Mouse (Mus musculus): ENCODE data around the gene Fbxo4. TPM values are rescaled to one million over a fixed set of nuclear protein-coding genes. Genes with fewer than 3 reads are reported as not detected.
A peak's percentile ranks its signal among the peaks of the same experiment; 100 is the strongest.

Fbxo4 gene
- polyA plus RNA-seq, 1 experiment: 10.8 TPM

- WGBS: 18% methylated on average over 4 of the region's 4 CpGs
- no peaks in the 10 kb centered on the region for H3K36me3 ChIP-seq (ENCODE audit: control insufficient read depth, insufficient read depth, low read length)
Observed at GRCm38 (mm10) chr15:3957982-3958381, 21.4 kb downstream of the Fbxo4 start.

GRCm38 (mm10) chr15:3954971-3955370 lies 24.4 kb downstream of the Fbxo4 start:
- H3K4me1 ChIP-seq (ENCODE audit: control insufficient read depth, insufficient read depth, insufficient read length, low read length): no peaks in the 10 kb centered on the region
- H3K27me3 ChIP-seq (ENCODE audit: control insufficient read depth, insufficient read depth, low read length): no peaks in the 10 kb centered on the region
- no peak for TF ChIP-seq CTCF (IDR thresholded peaks at IDR 0.05; ENCODE audit: extremely low read depth, insufficient read length, insufficient replicate concordance, low read depth, low read length)
- no peak for TF ChIP-seq POLR2A (IDR thresholded peaks at IDR 0.05; ENCODE audit: low read depth, low read length)
- WGBS: 50% methylated on average over 2 of the region's 2 CpGs
- no peak overlapping the region for H3K27ac ChIP-seq (ENCODE audit: insufficient read depth, low read depth, low read length)
- H3K4me3 ChIP-seq (ENCODE audit: low read depth, low read length): no peak overlapping the region
- H3K36me3 ChIP-seq (ENCODE audit: control insufficient read depth, insufficient read depth, low read length): no peaks in the 10 kb centered on the region

More at GRCm38 (mm10) chr15:3957982-3958381, 21.4 kb downstream of the Fbxo4 start:
- H3K4me1 ChIP-seq (ENCODE audit: control insufficient read depth, insufficient read depth, insufficient read length, low read length): no peaks in the 10 kb centered on the region
- no peaks in the 10 kb centered on the region for H3K27me3 ChIP-seq (ENCODE audit: control insufficient read depth, insufficient read depth, low read length)
- no peak overlapping the region for H3K27ac ChIP-seq (ENCODE audit: insufficient read depth, low read depth, low read length)
- TF ChIP-seq CTCF (IDR thresholded peaks at IDR 0.05; ENCODE audit: extremely low read depth, insufficient read length, insufficient replicate concordance, low read depth, low read length) (peak; percentile 10; the same call in 1 of the 2 replicates), POLR2A (IDR thresholded peaks at IDR 0.05; ENCODE audit: low read depth, low read length) (no peak)
- no peak overlapping the region for H3K4me3 ChIP-seq (ENCODE audit: low read depth, low read length)

- WGBS: 87% methylated on average over 2 of the region's 2 CpGs
- no peaks in the 10 kb centered on the region for H3K4me1 ChIP-seq (ENCODE audit: control insufficient read depth, insufficient read depth, insufficient read length, low read length)
- H3K27ac ChIP-seq (ENCODE audit: insufficient read depth, low read depth, low read length): no peak overlapping the region
- H3K27me3 ChIP-seq (ENCODE audit: control insufficient read depth, insufficient read depth, low read length): no peaks in the 10 kb centered on the region
- no peaks in the 10 kb centered on the region for H3K36me3 ChIP-seq (ENCODE audit: control insufficient read depth, insufficient read depth, low read length)
- TF ChIP-seq CTCF (IDR thresholded peaks at IDR 0.05; ENCODE audit: extremely low read depth, insufficient read length, insufficient replicate concordance, low read depth, low read length) (no peak), POLR2A (IDR thresholded peaks at IDR 0.05; ENCODE audit: low read depth, low read length) (no peak)
- H3K4me3 ChIP-seq (ENCODE audit: low read depth, low read length): no peak overlapping the region
Observed at GRCm38 (mm10) chr15:3938132-3938531, 41.2 kb downstream of the Fbxo4 start.

- 75% methylated on average over 3 of the region's 3 CpGs for WGBS
Observed at GRCm38 (mm10) chr15:3936056-3936455, 43.3 kb downstream of the Fbxo4 start.

GRCm38 (mm10) chr15:3933466-3933865 lies 45.9 kb downstream of the Fbxo4 start:
- Histone ChIP-seq H3K4me1 (ENCODE audit: control insufficient read depth, insufficient read depth, insufficient read length, low read length) (no peaks in the 10 kb centered on the region), H3K27me3 (ENCODE audit: control insufficient read depth, insufficient read depth, low read length) (no peaks in the 10 kb centered on the region), H3K4me3 (ENCODE audit: low read depth, low read length) (no peak overlapping the region), H3K36me3 (ENCODE audit: control insufficient read depth, insufficient read depth, low read length) (no peaks in the 10 kb centered on the region), H3K27ac (ENCODE audit: insufficient read depth, low read depth, low read length) (no peak overlapping the region)
- TF ChIP-seq POLR2A (IDR thresholded peaks at IDR 0.05; ENCODE audit: low read depth, low read length): no peak
- TF ChIP-seq CTCF (IDR thresholded peaks at IDR 0.05; ENCODE audit: extremely low read depth, insufficient read length, insufficient replicate concordance, low read depth, low read length): no peak
- 80% methylated on average over 4 of the region's 4 CpGs for WGBS

More at GRCm38 (mm10) chr15:3936056-3936455, 43.3 kb downstream of the Fbxo4 start:
- H3K27me3 ChIP-seq (ENCODE audit: control insufficient read depth, insufficient read depth, low read length): no peaks in the 10 kb centered on the region
- H3K27ac ChIP-seq (ENCODE audit: insufficient read depth, low read depth, low read length): no peak overlapping the region
- no peaks in the 10 kb centered on the region for H3K36me3 ChIP-seq (ENCODE audit: control insufficient read depth, insufficient read depth, low read length)
- no peaks in the 10 kb centered on the region for H3K4me1 ChIP-seq (ENCODE audit: control insufficient read depth, insufficient read depth, insufficient read length, low read length)
- no peak for TF ChIP-seq POLR2A (IDR thresholded peaks at IDR 0.05; ENCODE audit: low read depth, low read length)
- TF ChIP-seq CTCF (IDR thresholded peaks at IDR 0.05; ENCODE audit: extremely low read depth, insufficient read length, insufficient replicate concordance, low read depth, low read length): no peak
- no peak overlapping the region for H3K4me3 ChIP-seq (ENCODE audit: low read depth, low read length)

- H3K4me1 ChIP-seq (ENCODE audit: control insufficient read depth, insufficient read depth, insufficient read length, low read length): no peaks in the 10 kb centered on the region
- no peaks in the 10 kb centered on the region for H3K27me3 ChIP-seq (ENCODE audit: control insufficient read depth, insufficient read depth, low read length)
- no peak overlapping the region for H3K4me3 ChIP-seq (ENCODE audit: low read depth, low read length)
- 90% methylated on average over 1 of the region's 1 CpGs for WGBS
- TF ChIP-seq CTCF (IDR thresholded peaks at IDR 0.05; ENCODE audit: extremely low read depth, insufficient read length, insufficient replicate concordance, low read depth, low read length) (no peak), POLR2A (IDR thresholded peaks at IDR 0.05; ENCODE audit: low read depth, low read length) (no peak)
- H3K27ac ChIP-seq (ENCODE audit: insufficient read depth, low read depth, low read length): no peak overlapping the region
- H3K36me3 ChIP-seq (ENCODE audit: control insufficient read depth, insufficient read depth, low read length): no peaks in the 10 kb centered on the region
Observed at GRCm38 (mm10) chr15:3931931-3932330, 47.4 kb downstream of the Fbxo4 start.

Other genes starting within 250 kb of the Fbxo4 start
- gene AW549877, start 16.2 kb upstream of the Fbxo4 start, polyA plus RNA-seq (2012; rRNA removed): 1.2 and 3.0 TPM in 2 replicates
- gene Oxct1, start 46.8 kb upstream of the Fbxo4 start, polyA plus RNA-seq (2012; rRNA removed): 20.7 and 29.4 TPM in 2 replicates

Measured in small intestine, adult 2 months (tissue).